Mouse (Mus musculus) neural tube, embryonic 11.5 days (tissue): Measurements from ENCODE around the gene Lsm7. TPM values are rescaled to one million over a fixed set of nuclear protein-coding genes. Genes with fewer than 3 reads are reported as not detected.
A peak's percentile ranks its signal among the peaks of the same experiment; 100 is the strongest.

Source experiments
- microRNA counts: library from miRNA; unstranded; fragments of <30 nt; microRNA quantifications from one replicate; lab custom pipeline; 2015
- microRNA-seq: library from miRNA; unstranded; fragments of <30 nt; microRNA quantifications from one replicate; pipeline ENCODE4, GENCODE M21; 2016
- polyA plus RNA-seq: library from polyadenylated mRNA; unstranded; fragments of >200 nt; fragmentation: Nextera tagmentation; extraction: Ambion mirVana; gene quantifications from 2 replicates; pipeline ENCODE4 v1.2.1, GENCODE M21; 2014

The Lsm7 gene
- polyA plus RNA-seq, 1 experiment from 2014 or later: 307 TPM

MicroRNAs within 50 kb of the gene (microRNA counts, 519-probe panel; counts per million panel counts)
- microRNA mmu-miR-1982 (lab: Ali Mortazavi, UCI): 171 counts per million, percentile 57 among the panel's probes with 10 or more counts

Small RNAs within 50 kb of the gene (microRNA-seq; reads per million reads assigned to microRNA genes)
- gene Mir1982: 3.6 reads per million, percentile 7 among the genes with 10 or more reads in this experiment

Other genes with a start within 250 kb of the Lsm7 start
- 2.4 and 3.1 TPM in 2 replicates for gene Gm49322, start 249.2 kb downstream of the Lsm7 start, polyA plus RNA-seq
- gene Csnk1g2, start 232.4 kb downstream of the Lsm7 start, polyA plus RNA-seq: 117 TPM in 2 replicates
- 71.1 and 78.8 TPM in 2 replicates for gene Btbd2, start 198.1 kb downstream of the Lsm7 start, polyA plus RNA-seq
- 79.5 and 85.5 TPM in 2 replicates for gene Mknk2, start 177.1 kb downstream of the Lsm7 start, polyA plus RNA-seq
- 58.9 and 60.3 TPM in 2 replicates for gene Mob3a, start 153.2 kb downstream of the Lsm7 start, polyA plus RNA-seq
- gene Izumo4, start 153.0 kb downstream of the Lsm7 start, polyA plus RNA-seq: 10.6 and 11.5 TPM in 2 replicates
- 69.3 and 79.1 TPM in 2 replicates for gene Ap3d1, start 112.9 kb downstream of the Lsm7 start, polyA plus RNA-seq
- 23.9 and 24.3 TPM in 2 replicates for gene Dot1l, start 100.0 kb downstream of the Lsm7 start, polyA plus RNA-seq
- gene Sf3a2, start 57.0 kb downstream of the Lsm7 start, polyA plus RNA-seq: 96.6 and 101 TPM in 2 replicates
- gene Plekhj1, start 56.6 kb downstream of the Lsm7 start, polyA plus RNA-seq: 150 and 153 TPM in 2 replicates
- not detected in 2 replicates for gene Amh, start 50.0 kb downstream of the Lsm7 start, polyA plus RNA-seq
- 1.6 and 1.9 TPM in 2 replicates for gene Jsrp1, start 41.7 kb downstream of the Lsm7 start, polyA plus RNA-seq
- 1,810 and 1,847 TPM in 2 replicates for gene Oaz1, start 28.6 kb downstream of the Lsm7 start, polyA plus RNA-seq
- 0.40 and 0.66 TPM in 2 replicates for gene Lingo3, start 11.2 kb downstream of the Lsm7 start, polyA plus RNA-seq
- 31.2 and 34.2 TPM in 2 replicates for gene Sppl2b, start 66 bp upstream of the Lsm7 start, polyA plus RNA-seq
- 0.08 and 0.11 TPM in 2 replicates for gene Tmprss9, start 16.6 kb upstream of the Lsm7 start, polyA plus RNA-seq
- gene Timm13, start 45.8 kb upstream of the Lsm7 start, polyA plus RNA-seq: 312 and 323 TPM in 2 replicates
- gene Lmnb2, start 63.0 kb upstream of the Lsm7 start, polyA plus RNA-seq: 23.0 and 27.9 TPM in 2 replicates
- 7.9 and 8.5 TPM in 2 replicates for gene Gadd45b, start 74.9 kb upstream of the Lsm7 start, polyA plus RNA-seq
- gene Gng7, start 159.7 kb upstream of the Lsm7 start, polyA plus RNA-seq: 8.1 and 9.4 TPM in 2 replicates
- gene Diras1, start 170.5 kb upstream of the Lsm7 start, polyA plus RNA-seq: 4.2 and 4.7 TPM in 2 replicates
- 13.3 and 14.5 TPM in 2 replicates for gene Slc39a3, start 182.2 kb upstream of the Lsm7 start, polyA plus RNA-seq
- 248 and 262 TPM in 2 replicates for gene Sgta, start 205.0 kb upstream of the Lsm7 start, polyA plus RNA-seq
- gene Thop1, start 214.8 kb upstream of the Lsm7 start, polyA plus RNA-seq: 63.9 and 65.8 TPM in 2 replicates
- gene Creb3l3, start 243.7 kb upstream of the Lsm7 start, polyA plus RNA-seq: 0.11 and 0.70 TPM in 2 replicates